Comparison of ENCODE assay signal across 18 mouse cellular contexts in genomic region chr10:121953041-121953440, GRCm38 (mm10).
"Had no signal": no experiment of that assay in that cellular context is flagged by ENCODE, and none has a peak within 500 bp of the region (broad histone marks: within the 10 kb centered on the region; RNA-seq: fewer than 3 reads in every experiment).

No protein-coding gene starts in this region.

- H3K36me3 ChIP-seq: lung, embryonic 15.5 days; midbrain, embryonic 13.5 days; midbrain, embryonic 15.5 days; neural tube, embryonic 12.5 days; stomach, embryonic 15.5 days had no signal

- ATAC-seq: liver, postnatal 0 days; lung, postnatal 0 days; midbrain, embryonic 13.5 days; midbrain, embryonic 15.5 days had no signal

- H3K4me3 ChIP-seq: lung, embryonic 15.5 days; megakaryocyte, embryonic 14.5 days; midbrain, embryonic 13.5 days; midbrain, embryonic 15.5 days; neural tube, embryonic 12.5 days; stomach, embryonic 15.5 days had no signal

- H3K9ac ChIP-seq: liver, embryonic 14.5 days; liver, postnatal 0 days; lung, embryonic 15.5 days; midbrain, embryonic 13.5 days; midbrain, embryonic 15.5 days; neural tube, embryonic 12.5 days; stomach, embryonic 15.5 days had no signal

- DNase-seq: liver, postnatal 0 days; lung, adult 2 months; lung, postnatal 14 days; lung, postnatal 36 days; right cerebral cortex, postnatal 14 days; thymus, adult 2 months; thymus, postnatal 25 days; thymus, postnatal 4 days had no signal

- H3K4me2 ChIP-seq: lung, embryonic 15.5 days; midbrain, embryonic 11.5 days; midbrain, embryonic 13.5 days; midbrain, embryonic 15.5 days; neural tube, embryonic 12.5 days; stomach, embryonic 15.5 days had no signal

- H3K4me1 ChIP-seq: megakaryocyte, embryonic 14.5 days had no signal

- H3K9me3 ChIP-seq: lung, embryonic 15.5 days; midbrain, embryonic 13.5 days; midbrain, embryonic 15.5 days; neural tube, embryonic 12.5 days; stomach, embryonic 15.5 days had no signal

- H3K27me3 ChIP-seq: lung, embryonic 15.5 days; megakaryocyte, embryonic 14.5 days; midbrain, embryonic 13.5 days; midbrain, embryonic 15.5 days; neural tube, embryonic 12.5 days; stomach, embryonic 15.5 days had no signal

- H3K27ac ChIP-seq: liver, embryonic 14.5 days; lung, embryonic 15.5 days; macrophage; midbrain, embryonic 13.5 days; midbrain, embryonic 15.5 days; neural tube, embryonic 12.5 days; stomach, embryonic 15.5 days had no signal
